Mouse (Mus musculus) forebrain, postnatal 0 days (tissue): ENCODE measurements around the gene Tnfrsf1a. TPM values are rescaled to one million over a fixed set of nuclear protein-coding genes. Genes with fewer than 3 reads are reported as not detected.

ENCODE experiments used
- ATAC-seq: fragments of 200-750 bp; cut with Nextera tagmentation; 2 replicates; pipeline ENCODE4 v1.8.0; 2017; ENCODE audit warnings: mild to moderate bottlenecking, moderate library complexity
- DNase-seq: peaks from one replicate; pipeline ENCODE4 v3.0.0-alpha.2; 2015
- H3K27ac ChIP-seq: fragments of 300-500 bp; sonication (generic); 2 replicates; pipeline ENCODE4 v1.5.1; 2014; ENCODE audit warnings: low read depth, mild to moderate bottlenecking, antibody characterized with exemption, low read length, moderate library complexity, mixed read lengths
- H3K27me3 ChIP-seq: fragments of 300-500 bp; sonication (generic); 2 replicates; pipeline ENCODE4 v1.6.1; 2014; ENCODE audit warnings: mild to moderate bottlenecking, low read length, mixed read lengths; ENCODE audit not compliant: insufficient read depth
- H3K36me3 ChIP-seq: fragments of 300-500 bp; sonication (generic); 2 replicates; pipeline ENCODE4 v1.6.1; 2014; ENCODE audit warnings: mild to moderate bottlenecking, moderate library complexity; ENCODE audit not compliant: insufficient read depth
- H3K4me1 ChIP-seq: fragments of 300-500 bp; sonication (generic); 2 replicates; pipeline ENCODE4 v1.6.1; 2014; ENCODE audit warnings: antibody characterized with exemption; ENCODE audit not compliant: insufficient read depth
- H3K4me2 ChIP-seq: fragments of 300-500 bp; sonication (generic); 2 replicates; pipeline ENCODE4 v1.6.1; 2014; ENCODE audit warnings: low read depth, mild to moderate bottlenecking, moderate library complexity
- H3K4me3 ChIP-seq: fragments of 300-500 bp; sonication (generic); 2 replicates; pipeline ENCODE4 v1.5.1; 2014; ENCODE audit warnings: low read depth, low read length, mixed read lengths
- H3K9ac ChIP-seq: fragments of 300-500 bp; sonication (generic); 2 replicates; pipeline ENCODE4 v1.6.1; 2014; ENCODE audit warnings: mild to moderate bottlenecking
- H3K9me3 ChIP-seq: fragments of 300-500 bp; sonication (generic); 2 replicates; pipeline ENCODE4 v1.6.1; 2016; ENCODE audit warnings: low read length
- CTCF ChIP-seq: sonication (generic); IDR thresholded peaks from 2 replicates; pipeline ENCODE4 v1.5.1; 2016; ENCODE audit warnings: antibody characterized with exemption, control low read depth, low read depth
- WGBS: fragments of 180-500 bp; shearing (Covaris S2); extraction: QIAGEN DNeasy Blood & Tissue Kit; methylation state at CpG from one replicate; pipeline ENCODE4 v1.1.7; 2014; 5-methylcytosine and 5-hydroxymethylcytosine counted together
- polyA plus RNA-seq: library from polyadenylated mRNA; unstranded; fragments of >200 nt; fragmentation: Nextera tagmentation; extraction: Ambion mirVana; gene quantifications from 2 replicates; pipeline ENCODE4 v1.2.1, GENCODE M21; 2015
- total RNA-seq: library from RNA; depleted of rRNA; stranded (reverse); fragments of >200 nt; gene quantifications from 2 replicates; pipeline ENCODE4 v1.2.3, GENCODE M21; 2014

Gene Tnfrsf1a
- total and polyA plus RNA-seq, 2 experiments from 2014 or later: 12.1 to 13.2 TPM

DNA sequence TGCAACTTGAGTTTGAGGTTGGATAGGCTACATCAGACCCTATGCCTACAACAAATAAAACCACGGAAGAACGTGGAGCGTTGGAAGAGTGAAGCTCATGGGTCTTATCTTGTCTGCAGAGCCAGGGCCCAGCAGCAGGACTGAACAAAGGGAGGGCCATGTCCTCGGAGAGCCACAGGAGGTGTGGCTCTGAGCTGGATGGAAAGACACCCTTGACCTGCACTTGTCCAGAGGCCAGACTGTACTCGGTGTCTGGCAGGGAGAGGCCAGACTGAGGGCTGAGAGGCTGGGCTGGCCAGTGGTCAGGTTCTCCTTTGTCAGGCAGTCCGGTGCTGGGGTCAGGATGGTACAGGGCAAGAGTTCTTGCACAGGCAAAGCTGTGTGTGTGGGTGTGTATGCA lies 23.8 kb upstream of the Tnfrsf1a start:
- TF ChIP-seq CTCF: no peak
- DNase-seq (no peak), ATAC-seq (no peak)
- no peaks in the 10 kb centered on the region for H3K36me3 ChIP-seq
- H3K4me2 ChIP-seq: no peak overlapping the region
- H3K9me3 ChIP-seq: no peaks in the 10 kb centered on the region
- H3K9ac ChIP-seq: no peak overlapping the region
- H3K27me3 ChIP-seq: peaks cover 16% of the 10 kb centered on the region
- WGBS: 73% methylated on average over 6 of the region's 6 CpGs
- no peak overlapping the region for H3K4me3 ChIP-seq
- no peak overlapping the region for H3K27ac ChIP-seq
- 0 out of 2 replicates have a peak, but pooled peaks cover under 1% of the 10 kb centered on the region for H3K4me1 ChIP-seq

DNA sequence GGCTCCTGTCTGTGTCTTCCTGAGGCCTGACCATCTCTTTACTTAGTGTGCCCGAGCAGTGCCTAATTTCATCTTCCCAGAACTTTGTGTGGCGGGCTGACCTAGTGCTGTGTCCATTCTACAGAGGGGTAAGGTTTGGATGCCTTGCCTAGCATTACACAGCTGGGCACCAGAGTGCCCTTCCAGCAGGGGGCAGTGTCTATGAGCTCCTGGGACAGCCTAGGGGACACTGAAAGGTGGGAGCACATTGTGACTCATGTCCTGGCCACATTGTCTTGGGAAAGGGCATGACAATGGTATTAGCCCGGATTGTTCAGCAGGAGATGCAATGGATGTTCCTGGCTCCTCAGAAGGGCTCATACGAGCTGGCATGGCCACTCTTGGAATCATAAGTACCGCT lies 20.9 kb upstream of the Tnfrsf1a start:
- Histone ChIP-seq H3K4me3 (no peak overlapping the region), H3K27ac (no peak overlapping the region), H3K27me3 (0 out of 2 replicates have a peak, but pooled peaks cover under 1% of the 10 kb centered on the region), H3K4me2 (no peak overlapping the region), H3K4me1 (0 out of 2 replicates have a peak, but pooled peaks cover 4% of the 10 kb centered on the region), H3K9me3 (no peaks in the 10 kb centered on the region), H3K9ac (no peak overlapping the region), H3K36me3 (no peaks in the 10 kb centered on the region)
- 87% methylated on average over 5 of the region's 5 CpGs for WGBS
- peak; percentile 18; the same call in 1 of the 2 replicates for TF ChIP-seq CTCF
- ATAC-seq (no peak), DNase-seq (no peak)

DNA sequence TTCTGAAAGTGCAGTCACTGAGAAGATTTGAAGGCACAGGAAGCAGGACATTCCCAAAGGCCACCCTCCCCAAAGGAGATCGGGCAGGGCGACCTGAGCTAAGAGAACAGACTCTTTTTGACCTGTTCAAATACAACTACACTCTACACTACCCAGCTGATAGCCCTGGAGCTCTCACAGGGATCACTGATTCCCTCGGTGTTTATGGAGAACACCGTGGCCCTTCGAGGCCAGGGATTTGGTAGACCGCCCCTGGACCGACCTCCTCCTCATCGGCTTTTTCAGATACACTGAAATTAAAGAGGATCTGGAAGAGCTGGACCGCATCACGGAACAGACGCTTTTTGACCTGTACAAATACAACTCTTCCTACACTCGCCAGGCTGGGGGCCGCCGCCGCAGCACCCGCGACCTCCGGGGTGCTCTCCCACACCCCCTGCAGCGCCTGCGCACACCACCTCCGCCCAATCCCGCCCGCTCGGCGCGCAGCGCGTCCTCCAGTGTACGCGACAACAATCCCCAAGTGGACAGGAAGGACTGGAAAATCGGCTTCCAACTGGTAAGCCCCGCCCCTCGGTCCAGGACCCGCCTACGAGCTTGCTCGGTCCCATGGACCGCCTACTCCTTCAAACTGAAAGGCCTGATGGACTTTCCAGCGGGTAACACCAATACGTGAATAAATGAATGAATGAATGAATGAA lies 18.4 kb upstream of the Tnfrsf1a start:
- ATAC-seq (peak; percentile 89), DNase-seq (peak; percentile 77)
- Histone ChIP-seq H3K27ac (no peak overlapping the region), H3K9ac (peak overlapping the region; percentile 56), H3K4me3 (peak overlapping the region; percentile 42), H3K36me3 (no peaks in the 10 kb centered on the region), H3K4me1 (0 out of 2 replicates have a peak, but pooled peaks cover 4% of the 10 kb centered on the region), H3K4me2 (peak overlapping the region; percentile 84), H3K9me3 (no peaks in the 10 kb centered on the region), H3K27me3 (no peaks in the 10 kb centered on the region)
- WGBS: 2% methylated on average over 39 of the region's 39 CpGs
- TF ChIP-seq CTCF: no peak

DNA sequence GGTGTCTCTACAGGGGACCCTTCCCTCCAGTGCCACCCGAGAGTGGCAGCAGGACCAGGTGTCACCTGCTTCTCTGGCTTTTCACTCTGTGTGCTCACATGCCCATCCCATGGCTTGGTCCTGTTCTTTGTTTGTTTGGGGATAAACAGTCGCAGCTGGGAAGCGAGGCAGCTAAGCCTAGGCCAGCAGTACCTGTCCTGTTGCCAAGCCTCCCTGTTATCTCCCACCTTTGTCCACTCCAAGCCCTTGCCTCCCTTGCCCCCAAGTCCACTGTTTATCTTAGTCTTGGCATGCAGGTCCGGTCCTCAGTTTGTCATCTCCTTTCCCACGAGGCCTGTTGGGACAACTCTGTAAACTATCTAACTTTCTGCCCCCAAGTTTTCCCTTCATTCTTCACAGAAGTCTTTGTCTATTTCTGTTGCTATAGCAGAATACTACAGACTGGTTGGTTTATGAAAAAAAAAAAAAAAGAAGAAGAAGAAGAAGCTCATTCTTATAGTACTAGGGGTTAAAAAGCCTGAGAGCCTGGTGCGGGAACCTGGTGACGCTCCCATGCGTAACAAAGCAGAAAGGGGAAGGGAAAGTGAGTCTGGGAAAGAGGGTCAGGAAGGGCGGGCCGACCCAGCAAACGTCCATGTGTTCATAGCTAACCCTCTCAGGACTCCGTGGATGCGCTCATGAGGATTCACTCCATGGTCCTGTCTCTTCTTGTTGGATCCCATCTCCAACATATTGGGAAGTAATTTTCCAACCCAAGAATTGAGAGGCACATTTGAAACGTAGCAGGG lies 15.9 kb upstream of the Tnfrsf1a start:
- Histone ChIP-seq H3K4me2 (no peak overlapping the region), H3K4me3 (no peak overlapping the region), H3K9me3 (no peaks in the 10 kb centered on the region), H3K9ac (no peak overlapping the region), H3K36me3 (no peaks in the 10 kb centered on the region), H3K4me1 (0 out of 2 replicates have a peak, but pooled peaks cover 4% of the 10 kb centered on the region), H3K27ac (no peak overlapping the region), H3K27me3 (no peaks in the 10 kb centered on the region)
- WGBS: 77% methylated on average over 14 of the region's 14 CpGs
- TF ChIP-seq CTCF: no peak
- DNase-seq (no peak), ATAC-seq (no peak)

DNA sequence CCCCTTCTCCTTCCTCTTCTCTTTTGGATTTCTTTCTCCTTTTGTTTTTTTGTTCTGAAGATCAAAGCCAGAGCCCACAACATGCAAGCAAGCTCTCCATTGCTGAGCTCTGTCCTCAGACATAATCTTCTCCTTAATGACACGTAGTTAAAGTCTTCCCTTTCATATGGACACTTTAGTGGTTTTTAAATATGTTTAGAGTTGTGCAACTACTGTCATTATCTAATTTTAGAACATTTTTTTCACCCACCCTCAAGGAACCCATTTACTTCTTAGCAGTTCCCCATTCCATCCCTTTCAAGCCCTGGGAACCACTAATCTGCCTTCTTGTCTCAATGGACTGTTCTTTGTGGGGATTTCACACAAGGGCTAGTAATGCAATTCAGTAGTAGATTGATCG lies 14.8 kb upstream of the Tnfrsf1a start:
- no peak overlapping the region for H3K27ac ChIP-seq
- no peaks in the 10 kb centered on the region for H3K27me3 ChIP-seq
- no peaks in the 10 kb centered on the region for H3K9me3 ChIP-seq
- DNase-seq (no peak), ATAC-seq (no peak)
- no peaks in the 10 kb centered on the region for H3K36me3 ChIP-seq
- TF ChIP-seq CTCF: no peak
- H3K4me2 ChIP-seq: no peak overlapping the region
- 0 out of 2 replicates have a peak, but pooled peaks cover 4% of the 10 kb centered on the region for H3K4me1 ChIP-seq
- 44% methylated on average over 2 of the region's 2 CpGs for WGBS
- no peak overlapping the region for H3K9ac ChIP-seq
- H3K4me3 ChIP-seq: no peak overlapping the region

DNA sequence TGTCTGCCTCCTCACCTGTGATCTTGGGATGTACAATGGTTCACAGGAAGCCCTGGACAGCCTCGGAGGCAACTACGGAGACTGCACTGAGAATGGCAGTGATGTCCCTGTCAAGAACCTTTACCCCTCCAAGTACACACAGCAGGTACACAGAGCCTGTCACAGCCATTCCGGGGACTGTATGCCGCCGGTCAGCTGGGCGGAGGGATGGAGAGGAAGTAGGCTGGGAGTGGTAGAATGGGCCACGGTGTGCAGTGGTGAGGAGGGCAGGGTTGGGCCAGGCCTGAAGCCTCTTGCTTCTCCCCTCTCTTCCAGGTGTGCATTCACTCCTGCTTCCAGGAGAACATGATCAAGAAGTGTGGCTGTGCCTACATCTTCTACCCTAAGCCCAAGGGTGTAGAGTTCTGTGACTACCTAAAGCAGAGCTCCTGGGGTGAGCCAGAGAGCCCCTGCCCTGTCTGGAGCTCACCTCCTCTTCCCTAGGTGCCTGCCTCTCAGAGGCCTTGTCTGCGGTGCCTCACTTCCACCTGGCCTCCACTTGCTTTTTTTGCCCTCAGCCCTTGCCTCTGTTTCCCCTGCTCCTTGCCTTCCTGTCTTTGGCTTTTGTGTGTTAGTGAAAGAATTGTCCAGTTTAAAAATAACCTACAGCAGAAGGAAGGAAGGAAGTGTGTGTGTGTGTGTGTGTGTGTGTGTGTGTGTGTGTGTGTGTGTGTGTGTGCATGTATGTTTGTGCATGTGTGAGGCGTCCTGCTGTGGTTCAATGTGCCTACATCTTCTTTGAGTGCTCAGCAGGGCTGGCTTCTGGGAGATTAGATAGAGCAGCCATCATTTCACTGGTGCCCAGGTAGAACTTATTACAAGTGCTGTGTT lies 10.1 kb upstream of the Tnfrsf1a start:
- Histone ChIP-seq H3K9ac (no peak overlapping the region), H3K4me2 (no peak overlapping the region), H3K27me3 (no peaks in the 10 kb centered on the region), H3K4me3 (no peak overlapping the region), H3K27ac (no peak overlapping the region), H3K9me3 (no peaks in the 10 kb centered on the region), H3K4me1 (no peaks in the 10 kb centered on the region), H3K36me3 (no peaks in the 10 kb centered on the region)
- 80% methylated on average over 9 of the region's 9 CpGs for WGBS
- TF ChIP-seq CTCF: no peak
- ATAC-seq (no peak), DNase-seq (no peak)
